Mouse (Mus musculus) heart, postnatal 0 days (tissue): ENCODE results near the gene Fdx1l. TPM values are rescaled to one million over a fixed set of nuclear protein-coding genes. Genes with fewer than 3 reads are reported as not detected.
A peak's percentile ranks its signal among the peaks of the same experiment; 100 is the strongest.

Source experiments
- ATAC-seq: fragments of 200-750 bp; cut with Nextera tagmentation; 2 replicates; pipeline ENCODE4 v1.8.0; 2017; ENCODE audit warnings: low read depth, moderate number of reproducible peaks, moderate library complexity; ENCODE audit not compliant: insufficient read depth
- DNase-seq: peaks from one replicate; pipeline ENCODE4 v3.0.0-alpha.2; 2016; ENCODE audit warnings: low spot score
- H3K27ac ChIP-seq: fragments of 300-500 bp; sonication (generic); 2 replicates; pipeline ENCODE4 v1.5.1; 2014; ENCODE audit warnings: low read depth, mild to moderate bottlenecking
- H3K27me3 ChIP-seq: fragments of 300-500 bp; sonication (generic); 2 replicates; pipeline ENCODE4 v1.6.1; 2014; ENCODE audit warnings: low read length, mixed read lengths; ENCODE audit not compliant: control insufficient read depth, insufficient read depth
- H3K36me3 ChIP-seq: fragments of 300-500 bp; sonication (generic); replicated peaks from 2 replicates; pipeline ENCODE4 v1.6.1; 2014; ENCODE audit warnings: low read length, mixed read lengths; ENCODE audit not compliant: control insufficient read depth, insufficient read depth
- H3K4me1 ChIP-seq: fragments of 300-500 bp; sonication (generic); 2 replicates; pipeline ENCODE4 v1.6.1; 2014; ENCODE audit warnings: antibody characterized with exemption; ENCODE audit not compliant: control insufficient read depth, insufficient read depth
- H3K4me2 ChIP-seq: fragments of 300-500 bp; sonication (generic); 2 replicates; pipeline ENCODE4 v1.6.1; 2014; ENCODE audit warnings: low read depth, mild to moderate bottlenecking, low read length, moderate library complexity
- H3K4me3 ChIP-seq: fragments of 300-500 bp; sonication (generic); 2 replicates; pipeline ENCODE4 v1.5.1; 2014; ENCODE audit warnings: low read depth, low read length
- H3K9ac ChIP-seq: fragments of 300-500 bp; sonication (generic); replicated peaks from 2 replicates; pipeline ENCODE4 v1.6.1; 2014; ENCODE audit warnings: low read depth, low read length, mixed read lengths
- H3K9me3 ChIP-seq: fragments of 300-500 bp; sonication (generic); replicated peaks from 2 replicates; pipeline ENCODE4 v1.6.1; 2016; ENCODE audit warnings: low read length; ENCODE audit not compliant: control insufficient read depth
- CTCF ChIP-seq: IDR thresholded peaks from 2 replicates; pipeline ENCODE4 v1.5.1; 2016; ENCODE audit warnings: antibody characterized with exemption, control low read depth, low read depth
- EP300 ChIP-seq: IDR thresholded peaks from 2 replicates; pipeline ENCODE4 v1.6.1; 2016; ENCODE audit warnings: antibody characterized with exemption, low read depth
- whole genome bisulfite sequencing: fragments of 180-500 bp; shearing (Covaris S2); extraction: QIAGEN DNeasy Blood & Tissue Kit; methylation state at CpG from one replicate; pipeline ENCODE4 v1.1.7; 2014; 5-methylcytosine and 5-hydroxymethylcytosine counted together
- polyA plus RNA-seq: library from polyadenylated mRNA; unstranded; fragments of >200 nt; fragmentation: Nextera tagmentation; extraction: Ambion mirVana; gene quantifications from 2 replicates; pipeline ENCODE4 v1.2.1, GENCODE M21; 2015
- total RNA-seq: library from RNA; depleted of rRNA; stranded (reverse); fragments of >200 nt; gene quantifications from 2 replicates; pipeline ENCODE4 v1.2.3, GENCODE M21; 2014; ENCODE audit warnings: low replicate concordance; rRNA removed

Fdx1l gene
- total RNA-seq (63.8 and 79.5 TPM in 2 replicates), polyA plus RNA-seq (51.1 and 51.6 TPM in 2 replicates)

- Histone ChIP-seq H3K27ac (peak within 1 kb of the TSS; percentile 67), H3K9ac (peak within 1 kb of the TSS; percentile 81), H3K4me2 (peak within 1 kb of the TSS; percentile 98), H3K27me3 (no peaks in the 10 kb centered on the region), H3K36me3 (peaks cover 39% of the 10 kb centered on the region), H3K4me3 (peak within 1 kb of the TSS; percentile 91), H3K9me3 (no peaks in the 10 kb centered on the region), H3K4me1 (peaks cover 9% of the 10 kb centered on the region; the same call in 1 of the 2 replicates)
- peak; percentile 72; the same call in 1 of the 2 replicates for TF ChIP-seq EP300
- TF ChIP-seq CTCF, result no peak
- peak; percentile 86 for DNase-seq
- ATAC-seq, result peak; percentile 95
- WGBS, result 2% methylated on average over 58 of the region's 58 CpGs
Measured at GRCm38 (mm10) chr9:21073044-21073840, at the start of gene Fdx1l, which contains the start of gene Gm49373. Gene Fdx1l, minus strand, starts transcription at chr9:21073614. Gene Gm49373, minus strand, starts transcription at chr9:21073096.

GRCm38 (mm10) chr9:21121483-21121882 lies 48.1 kb upstream of the Fdx1l start:
- Histone ChIP-seq H3K4me1 (peaks cover 9% of the 10 kb centered on the region; the same call in 1 of the 2 replicates), H3K27me3 (no peaks in the 10 kb centered on the region), H3K9me3 (no peaks in the 10 kb centered on the region), H3K4me2 (no peak overlapping the region), H3K4me3 (no peak overlapping the region), H3K9ac (no peak overlapping the region), H3K27ac (no peak overlapping the region), H3K36me3 (peaks cover 50% of the 10 kb centered on the region)
- DNase-seq (no peak), ATAC-seq (no peak)
- 86% methylated on average over 16 of the region's 16 CpGs for WGBS
- TF ChIP-seq EP300 (no peak), CTCF (no peak)

- H3K36me3 ChIP-seq, result peaks cover 26% of the 10 kb centered on the region
- H3K4me2 ChIP-seq, result no peak overlapping the region
- H3K4me3 ChIP-seq, result no peak overlapping the region
- no peaks in the 10 kb centered on the region for H3K9me3 ChIP-seq
- H3K27ac ChIP-seq, result no peak overlapping the region
- no peaks in the 10 kb centered on the region for H3K27me3 ChIP-seq
- no peaks in the 10 kb centered on the region for H3K4me1 ChIP-seq
- 76% methylated on average over 6 of the region's 6 CpGs for WGBS
- no peak overlapping the region for H3K9ac ChIP-seq
- ATAC-seq, result no peak
- DNase-seq, result no peak
- TF ChIP-seq CTCF (no peak), EP300 (no peak)
Measured at GRCm38 (mm10) chr9:21117073-21117472, 43.7 kb upstream of the Fdx1l start.

GRCm38 (mm10) chr9:21115105-21115504 lies 41.7 kb upstream of the Fdx1l start:
- no peak overlapping the region for H3K4me3 ChIP-seq
- no peaks in the 10 kb centered on the region for H3K4me1 ChIP-seq
- H3K9me3 ChIP-seq, result no peaks in the 10 kb centered on the region
- H3K4me2 ChIP-seq, result no peak overlapping the region
- no peak overlapping the region for H3K9ac ChIP-seq
- H3K36me3 ChIP-seq, result peaks cover 10% of the 10 kb centered on the region
- no peak for ATAC-seq
- TF ChIP-seq EP300 (no peak), CTCF (no peak)
- no peaks in the 10 kb centered on the region for H3K27me3 ChIP-seq
- H3K27ac ChIP-seq, result no peak overlapping the region
- whole genome bisulfite sequencing, result 88% methylated on average over 8 of the region's 8 CpGs
- DNase-seq, result no peak

- no peak for TF ChIP-seq EP300
- no peak for TF ChIP-seq CTCF
- H3K4me3 ChIP-seq, result no peak overlapping the region
- 77% methylated on average over 7 of the region's 7 CpGs for WGBS
Measured at GRCm38 (mm10) chr9:21114190-21114589, 40.8 kb upstream of the Fdx1l start.

More at GRCm38 (mm10) chr9:21114190-21114589, 40.8 kb upstream of the Fdx1l start:
- no peak overlapping the region for H3K9ac ChIP-seq
- H3K27ac ChIP-seq, result no peak overlapping the region
- H3K4me1 ChIP-seq, result no peaks in the 10 kb centered on the region
- H3K9me3 ChIP-seq, result no peaks in the 10 kb centered on the region
- H3K27me3 ChIP-seq, result no peaks in the 10 kb centered on the region
- no peak for DNase-seq
- ATAC-seq, result no peak
- no peak overlapping the region for H3K4me2 ChIP-seq
- H3K36me3 ChIP-seq, result 0 out of 2 replicates have a peak, but pooled peaks cover 7% of the 10 kb centered on the region
